Mouse (Mus musculus): Measurements from ENCODE around the gene Castor2.

DNA sequence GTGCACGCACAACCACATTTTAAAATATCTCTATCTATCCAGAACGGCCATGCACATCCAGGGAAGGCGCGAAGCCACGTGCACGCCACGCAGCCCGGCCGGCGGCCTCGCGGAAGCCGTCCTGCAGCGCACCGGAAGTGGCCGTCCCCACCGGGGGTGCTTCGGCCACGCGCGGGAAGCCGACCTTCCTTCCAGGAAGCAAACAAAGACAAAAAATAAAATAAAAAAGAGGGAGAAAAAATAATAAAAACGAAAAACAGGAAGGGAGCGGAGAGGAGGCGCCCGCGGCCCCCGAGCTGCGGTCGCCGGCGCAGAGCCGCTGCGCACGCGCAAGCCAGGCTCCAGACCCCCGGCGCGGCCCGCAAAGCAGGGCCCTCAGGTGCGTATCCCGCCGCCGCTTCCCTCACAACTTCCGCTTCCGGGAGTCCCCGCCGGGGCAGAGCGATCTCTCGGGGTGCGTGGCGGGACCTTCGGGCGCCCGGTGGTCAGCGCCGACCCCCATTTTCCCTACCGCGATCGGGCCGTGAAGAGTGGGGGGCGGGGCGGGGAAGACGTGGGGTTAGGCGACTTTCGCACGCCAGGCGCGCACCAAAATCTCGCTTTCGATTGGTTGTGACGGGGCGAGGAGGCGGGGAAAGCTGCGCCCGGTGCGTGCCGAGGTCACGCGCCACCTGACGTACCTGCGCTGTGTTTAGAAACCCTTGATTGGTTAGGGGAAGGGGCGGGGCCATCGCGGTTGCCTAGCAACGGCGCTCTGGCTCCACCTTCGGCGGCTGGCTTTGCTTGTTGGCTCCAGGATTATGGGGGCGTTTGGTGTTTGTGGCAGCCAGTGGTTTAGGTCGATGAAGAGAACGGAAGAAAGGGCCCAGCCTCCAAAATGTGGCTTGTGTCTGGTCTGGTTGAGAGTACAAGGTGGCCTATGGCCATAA is 84.6 kb downstream of the Castor2 start, which contains the start of gene Gtf2ird2:
- TF ChIP-seq CTCF (IDR thresholded peaks at IDR 0.05; ENCODE audit: control insufficient read depth, insufficient read depth, low read length) (no peak; the same call in 1 of the 2 replicates), POLR2A (IDR thresholded peaks at IDR 0.05; ENCODE audit: borderline replicate concordance, control insufficient read depth, low read depth, low read length) (peak; percentile 17; the same call in 1 of the 2 replicates)

All from bone marrow, adult 2 months (tissue).